Mouse (Mus musculus) intestine, postnatal 0 days (tissue): ENCODE measurements around the gene Tmem229b. TPM values are rescaled to one million over a fixed set of nuclear protein-coding genes. Genes with fewer than 3 reads are reported as not detected.
"Not testable (repeated sequence)": the region's sequence is repeated elsewhere in the genome, so short reads cannot be mapped to it uniquely, and the experiment has no call there.

Experiments
- ATAC-seq: fragments of 200-750 bp; cut with Nextera tagmentation; 2 replicates; pipeline ENCODE4 v1.8.0; 2017; ENCODE audit warnings: mild to moderate bottlenecking, moderate TSS enrichment, moderate library complexity
- H3K27ac ChIP-seq: fragments of 300-500 bp; sonication (generic); 2 replicates; pipeline ENCODE4 v1.5.1; 2014; ENCODE audit warnings: mild to moderate bottlenecking, low read depth, low read length, moderate library complexity
- H3K27me3 ChIP-seq: fragments of 300-500 bp; sonication (generic); replicated peaks from 2 replicates; pipeline ENCODE4 v1.6.1; 2014; ENCODE audit warnings: low read length, mixed read lengths; ENCODE audit not compliant: control insufficient read depth, insufficient read depth
- H3K36me3 ChIP-seq: fragments of 300-500 bp; sonication (generic); 2 replicates; pipeline ENCODE4 v1.6.1; 2014; ENCODE audit warnings: mild to moderate bottlenecking, moderate library complexity; ENCODE audit not compliant: control insufficient read depth, insufficient read depth
- H3K4me1 ChIP-seq: fragments of 300-500 bp; sonication (generic); replicated peaks from 2 replicates; pipeline ENCODE4 v1.6.1; 2014; ENCODE audit warnings: antibody characterized with exemption, low read length, mixed read lengths; ENCODE audit not compliant: control insufficient read depth, insufficient read depth
- H3K4me2 ChIP-seq: fragments of 300-500 bp; sonication (generic); replicated peaks from 2 replicates; pipeline ENCODE4 v1.6.1; 2014; ENCODE audit warnings: low read depth, mild to moderate bottlenecking, moderate library complexity
- H3K4me3 ChIP-seq: fragments of 300-500 bp; sonication (generic); 2 replicates; pipeline ENCODE4 v1.5.1; 2014; ENCODE audit warnings: low read depth, low read length
- H3K9ac ChIP-seq: fragments of 300-500 bp; sonication (generic); 2 replicates; pipeline ENCODE4 v1.6.1; 2014; ENCODE audit warnings: mild to moderate bottlenecking, low read depth, low read length
- H3K9me3 ChIP-seq: fragments of 300-500 bp; sonication (generic); 2 replicates; pipeline ENCODE4 v1.6.1; 2016; ENCODE audit warnings: mixed run types; ENCODE audit not compliant: control insufficient read depth
- CTCF ChIP-seq: sonication (generic); IDR thresholded peaks from 2 replicates; pipeline ENCODE4 v1.5.1; 2016; ENCODE audit warnings: low read depth, mild to moderate bottlenecking, control low read depth, antibody characterized with exemption, moderate library complexity
- WGBS: fragments of 180-500 bp; shearing (Covaris S2); extraction: QIAGEN DNeasy Blood & Tissue Kit; methylation state at CpG from one replicate; pipeline ENCODE4 v1.1.7; 2014; 5-methylcytosine and 5-hydroxymethylcytosine counted together
- polyA plus RNA-seq: library from polyadenylated mRNA; unstranded; fragments of >200 nt; fragmentation: Nextera tagmentation; extraction: Ambion mirVana; gene quantifications from 2 replicates; pipeline ENCODE4 v1.2.1, GENCODE M21; 2015

Tmem229b gene
- polyA plus RNA-seq, 1 experiment from 2014 or later, result 8.6 TPM

GRCm38 (mm10) chr12:78936494-78936893 lies 70.9 kb downstream of the Tmem229b start:
- Histone ChIP-seq H3K27me3 (no peaks in the 10 kb centered on the region), H3K9ac (no peak overlapping the region), H3K4me3 (no peak overlapping the region), H3K9me3 (no peaks in the 10 kb centered on the region), H3K36me3 (no peaks in the 10 kb centered on the region), H3K4me1 (no peaks in the 10 kb centered on the region), H3K27ac (no peak overlapping the region), H3K4me2 (no peak overlapping the region)
- no peak for ATAC-seq
- WGBS, result 47% methylated on average over 4 of the region's 4 CpGs
- TF ChIP-seq CTCF, result no peak

- Histone ChIP-seq H3K36me3 (no peaks in the 10 kb centered on the region), H3K4me3 (no peak overlapping the region), H3K4me2 (no peak overlapping the region), H3K9ac (no peak overlapping the region), H3K27me3 (no peaks in the 10 kb centered on the region), H3K9me3 (no peaks in the 10 kb centered on the region), H3K4me1 (no peaks in the 10 kb centered on the region), H3K27ac (no peak overlapping the region)
- no peak for TF ChIP-seq CTCF
- no peak for ATAC-seq
- WGBS, result 89% methylated on average over 1 of the region's 1 CpGs
Measured at GRCm38 (mm10) chr12:78929900-78930299, 77.5 kb downstream of the Tmem229b start.

GRCm38 (mm10) chr12:78927287-78927686 lies 80.1 kb downstream of the Tmem229b start:
- WGBS, result 77% methylated on average over 5 of the region's 5 CpGs
- TF ChIP-seq CTCF, result no peak
- Histone ChIP-seq H3K9ac (no peak overlapping the region), H3K27ac (no peak overlapping the region), H3K9me3 (no peaks in the 10 kb centered on the region), H3K36me3 (no peaks in the 10 kb centered on the region), H3K27me3 (no peaks in the 10 kb centered on the region), H3K4me1 (no peaks in the 10 kb centered on the region), H3K4me2 (no peak overlapping the region), H3K4me3 (no peak overlapping the region)
- ATAC-seq, result no peak

GRCm38 (mm10) chr12:78923539-78924189 lies 83.8 kb downstream of the Tmem229b start:
- H3K9me3 ChIP-seq, result no peaks in the 10 kb centered on the region
- H3K36me3 ChIP-seq, result no peaks in the 10 kb centered on the region
- H3K4me1 ChIP-seq, result no peaks in the 10 kb centered on the region
- 80% methylated on average over 7 of the region's 7 CpGs for WGBS
- H3K27ac ChIP-seq, result no peak overlapping the region
- ATAC-seq, result no peak
- no peak overlapping the region for H3K4me3 ChIP-seq
- H3K9ac ChIP-seq, result no peak overlapping the region
- no peak for TF ChIP-seq CTCF
- no peak overlapping the region for H3K4me2 ChIP-seq
- no peaks in the 10 kb centered on the region for H3K27me3 ChIP-seq

GRCm38 (mm10) chr12:78922977-78923376 lies 84.5 kb downstream of the Tmem229b start:
- not testable (repeated sequence) for H3K4me3 ChIP-seq, ATAC-seq, H3K27ac ChIP-seq, H3K36me3 ChIP-seq, H3K4me1 ChIP-seq, H3K9ac ChIP-seq, H3K4me2 ChIP-seq, H3K27me3 ChIP-seq, H3K9me3 ChIP-seq

GRCm38 (mm10) chr12:78922058-78922457 lies 85.4 kb downstream of the Tmem229b start:
- Histone ChIP-seq H3K4me2 (no peak overlapping the region), H3K27me3 (no peaks in the 10 kb centered on the region), H3K36me3 (no peaks in the 10 kb centered on the region), H3K27ac (no peak overlapping the region), H3K9me3 (no peaks in the 10 kb centered on the region), H3K4me1 (no peaks in the 10 kb centered on the region), H3K9ac (no peak overlapping the region), H3K4me3 (no peak overlapping the region)
- no peak for TF ChIP-seq CTCF
- 65% methylated on average over 3 of the region's 3 CpGs for WGBS
- ATAC-seq, result no peak

GRCm38 (mm10) chr12:78921421-78921820 lies 86.0 kb downstream of the Tmem229b start:
- H3K4me2 ChIP-seq, result no peak overlapping the region
- ATAC-seq, result no peak
- H3K36me3 ChIP-seq, result no peaks in the 10 kb centered on the region
- H3K27me3 ChIP-seq, result no peaks in the 10 kb centered on the region
- no peak overlapping the region for H3K9ac ChIP-seq
- no peak overlapping the region for H3K4me3 ChIP-seq
- TF ChIP-seq CTCF, result no peak
- H3K9me3 ChIP-seq, result no peaks in the 10 kb centered on the region
- no peak overlapping the region for H3K27ac ChIP-seq
- no peaks in the 10 kb centered on the region for H3K4me1 ChIP-seq
- WGBS, result 65% methylated on average over 4 of the region's 4 CpGs
